Mouse (Mus musculus): Measurements from ENCODE around the gene Vmn1r178.
"Not testable (repeated sequence)": the region's sequence is repeated elsewhere in the genome, so short reads cannot be mapped to it uniquely, and the experiment has no call there.

Gene Vmn1r178

DNA sequence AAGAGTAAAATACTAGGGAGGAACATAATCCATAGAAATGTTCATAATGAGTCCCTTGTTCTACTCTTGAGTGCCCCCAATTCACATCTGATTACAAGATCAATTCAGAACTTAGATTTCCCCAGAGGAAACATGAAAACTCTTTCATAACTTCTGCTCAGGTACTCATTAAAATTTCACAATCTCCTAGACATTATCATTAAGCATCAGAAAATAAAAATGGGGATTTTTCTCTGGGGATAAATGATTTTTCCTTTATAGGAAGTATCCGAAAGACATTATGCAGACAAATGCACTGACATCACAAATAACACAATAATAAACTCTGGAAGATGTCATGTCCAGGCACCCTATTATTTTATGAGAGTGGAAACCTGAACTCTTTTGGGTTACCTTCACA, at the start of gene Vmn1r178:
Gene Vmn1r178, plus strand, starts transcription at position 301 of the 400 bp plus-strand sequence.
- no peak for DNase-seq

DNA sequence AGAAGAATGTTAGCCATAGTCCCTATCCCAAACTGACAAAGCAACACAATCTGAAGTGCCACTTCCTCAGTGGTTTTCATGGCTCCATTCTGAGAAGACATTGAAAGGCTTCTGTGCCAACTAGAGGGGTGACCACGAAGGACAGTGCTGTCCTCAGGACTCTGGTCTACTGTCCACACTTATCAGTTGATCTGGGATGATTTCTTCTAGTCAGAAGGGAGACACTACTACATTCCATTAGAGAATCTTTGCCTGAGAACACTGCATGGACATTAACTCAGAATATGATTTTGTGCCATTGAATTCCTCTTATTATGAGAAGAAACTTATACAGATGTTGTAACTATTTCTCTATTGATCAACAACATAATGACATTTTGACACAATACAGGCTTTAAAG, 25.5 kb upstream of the Vmn1r178 start, which contains the start of gene Vmn1r177:
Gene Vmn1r177, minus strand, starts transcription at position 101 of the 400 bp plus-strand sequence.
- not testable (repeated sequence) for DNase-seq

DNA sequence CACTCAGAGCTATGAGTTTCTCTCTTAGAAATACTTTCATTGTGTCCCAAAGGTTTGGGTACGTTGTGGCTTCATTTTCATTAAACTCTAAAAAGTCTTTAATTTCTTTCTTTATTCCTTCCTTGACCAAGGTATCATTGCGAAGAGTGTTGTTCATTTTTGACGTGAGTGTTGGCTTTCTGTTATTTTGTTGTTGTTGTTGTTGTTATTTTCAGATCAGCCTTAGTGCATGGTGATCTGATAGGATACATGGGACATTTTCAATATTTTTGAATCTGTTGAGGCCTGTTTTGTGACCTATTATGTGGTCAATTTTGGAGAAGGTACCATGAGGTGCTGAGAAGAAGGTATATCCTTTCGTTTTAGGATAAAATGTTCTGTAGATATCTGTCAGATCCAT, 14.9 kb upstream of the Vmn1r178 start:
- DNase-seq: not testable (repeated sequence)

DNA sequence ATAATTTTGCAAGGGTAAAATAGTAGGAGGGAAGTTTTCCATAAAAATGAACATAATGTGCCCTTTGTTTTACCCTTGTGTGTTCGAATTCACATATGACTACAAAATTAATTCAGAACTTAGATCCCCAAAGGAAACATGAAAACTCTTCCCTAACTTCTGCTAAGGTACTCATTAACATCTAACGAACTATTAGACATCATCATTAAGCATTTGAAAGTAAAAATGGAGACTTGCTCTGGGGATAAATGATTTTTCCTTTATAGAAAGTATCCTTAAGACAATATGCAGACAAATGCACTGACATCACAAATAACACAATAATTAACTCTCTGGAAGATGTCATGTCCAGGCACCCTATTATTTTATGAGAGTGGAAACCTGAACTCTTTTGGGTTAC, 34.9 kb downstream of the Vmn1r178 start, which contains the start of gene Vmn1r179:
Gene Vmn1r179, plus strand, starts transcription at position 301 of the 400 bp plus-strand sequence.
- DNase-seq: no peak
